Mouse (Mus musculus): ENCODE measurements around the gene Mis12.

DNA sequence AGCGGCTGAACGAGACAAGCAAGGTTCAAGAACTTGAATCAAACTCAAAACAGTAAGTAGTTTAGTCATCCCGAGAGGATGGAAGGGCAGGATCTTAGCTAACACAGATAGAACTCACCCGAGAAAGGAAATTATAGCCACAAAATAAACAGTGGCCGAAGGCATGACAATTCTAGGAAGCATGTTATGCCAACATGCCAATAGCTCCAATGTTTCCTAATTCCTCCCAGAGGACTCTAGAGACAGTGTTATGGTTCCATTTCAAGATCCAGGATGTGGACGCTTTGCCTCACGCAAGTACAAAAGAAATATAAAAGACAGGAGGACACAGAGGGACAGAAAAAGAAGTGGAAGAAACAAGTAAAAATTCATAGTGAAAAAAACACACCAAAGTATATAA lies 11.6 kb upstream of the Mis12 start:
- TF ChIP-seq POLR2A (IDR thresholded peaks at IDR 0.05; ENCODE audit: borderline replicate concordance, insufficient read depth, low read length) (no peak), CTCF (IDR thresholded peaks at IDR 0.05; ENCODE audit: borderline replicate concordance, insufficient read depth, low read depth, low read length) (no peak)

All from cerebellum, adult 2 months (tissue).